ENCODE assay signal across 1 mouse cellular context in genomic region chr19:7436061-7436970, GRCm38 (mm10).
A peak's percentile ranks its signal among the peaks of the same experiment; 100 is the strongest.
TF ChIP-seq lines count a peak whose summit lies in the region.

No protein-coding gene starts in this region.

TF ChIP-seq in CH12.LX, 34 proteins besides CTCF, POLR2A, EP300 and RAD21 (continued from another document):
- TF ChIP-seq MEF2A (IDR thresholded peaks at IDR 0.05; ENCODE audit: borderline replicate concordance, low read depth, low read length) (no peak), JUND (conservative IDR thresholded peaks at IDR 0.05; ENCODE audit: low read depth, low read length) (peak; percentile 59; the same call in 1 of the 2 replicates), CHD1 (IDR thresholded peaks at IDR 0.05; ENCODE audit: low read depth, low read length) (no peak), BHLHE40 (IDR thresholded peaks at IDR 0.05; ENCODE audit: low read depth, low read length) (peak; percentile 45; the same call in 1 of the 2 replicates)
